Mouse (Mus musculus) brain, embryonic 14.5 days (tissue): ENCODE results near the gene Trim34b. TPM values are rescaled to one million over a fixed set of nuclear protein-coding genes. Genes with fewer than 3 reads are reported as not detected.
A peak's percentile ranks its signal among the peaks of the same experiment; 100 is the strongest.

Experiments used
- DNase-seq: peaks from one replicate; pipeline ENCODE4 v3.0.0-alpha.2; 2011; ENCODE audit warnings: low read depth
- CTCF ChIP-seq: fragments of 200-500 bp; IDR thresholded peaks from 2 replicates; pipeline ENCODE4 v1.5.1; 2012; ENCODE audit warnings: inconsistent platforms, mild to moderate bottlenecking, moderate library complexity, borderline replicate concordance; ENCODE audit not compliant: insufficient read depth, insufficient read length; ENCODE audit errors: extremely low read depth
- POLR2A ChIP-seq: fragments of 200-500 bp; IDR thresholded peaks from 2 replicates; pipeline ENCODE4 v1.6.1; 2012; ENCODE audit warnings: mild to moderate bottlenecking, inconsistent platforms, borderline replicate concordance; ENCODE audit not compliant: poor library complexity, insufficient read depth, insufficient read length, severe bottlenecking; ENCODE audit errors: extremely low read depth
- polyA plus RNA-seq: library from polyadenylated mRNA; depleted of rRNA; stranded (reverse); fragments of >200 nt; gene quantifications from 2 replicates; pipeline ENCODE4 v1.2.3, GENCODE M21; 2012; rRNA removed

Gene Trim34b
- polyA plus RNA-seq, 1 experiment, result not detected

- DNase-seq, result no peak
- TF ChIP-seq POLR2A, result no peak
- TF ChIP-seq CTCF, result no peak
These were observed 37.1 kb downstream of the Trim34b start for GRCm38 (mm10) chr7:104366339-104366738.

- peak; percentile 0 for DNase-seq
- TF ChIP-seq POLR2A (no peak), CTCF (no peak)
These were observed 40.6 kb downstream of the Trim34b start, which contains the start of gene Trim30b for GRCm38 (mm10) chr7:104369736-104370414. TSS of gene Trim30b (minus strand) at chr7:104369884.

Other genes with a start within 250 kb of the Trim34b start
- gene Olfr645, start 244.0 kb upstream of the Trim34b start, polyA plus RNA-seq, result not detected in 2 replicates
- not detected in 2 replicates for gene Olfr646, start 224.6 kb upstream of the Trim34b start, polyA plus RNA-seq
- gene Ubqln5, start 199.6 kb upstream of the Trim34b start, polyA plus RNA-seq, result not detected in 2 replicates
- gene Olfr643, start 192.1 kb upstream of the Trim34b start, polyA plus RNA-seq, result not detected in 2 replicates
- not detected in 2 replicates for gene Ubqln3, start 186.2 kb upstream of the Trim34b start, polyA plus RNA-seq
- not detected in 2 replicates for gene Ubqlnl, start 178.9 kb upstream of the Trim34b start, polyA plus RNA-seq
- not detected in 2 replicates for gene Olfm5, start 164.6 kb upstream of the Trim34b start, polyA plus RNA-seq
- gene Olfr648, start 146.1 kb upstream of the Trim34b start, polyA plus RNA-seq, result 0.08 and 0.10 TPM in 2 replicates
- gene Olfr649, start 133.5 kb upstream of the Trim34b start, polyA plus RNA-seq, result not detected in 2 replicates
- gene Trim6, start 110.7 kb upstream of the Trim34b start, polyA plus RNA-seq, result 0.29 and 0.47 TPM in 2 replicates
- gene Trim34a, start 85.0 kb upstream of the Trim34b start, polyA plus RNA-seq, result 1.3 and 1.4 TPM in 2 replicates
- gene Trim5, start 41.4 kb upstream of the Trim34b start, polyA plus RNA-seq, result 0.09 and 0.15 TPM in 2 replicates
- 1.4 and 2.0 TPM in 2 replicates for gene Trim12a, start 14.0 kb upstream of the Trim34b start, polyA plus RNA-seq
- gene Trim12c, start 23.9 kb downstream of the Trim34b start, polyA plus RNA-seq, result 1.1 and 1.8 TPM in 2 replicates
- 0.03 and 0.06 TPM in 2 replicates for gene Trim30b, start 40.4 kb downstream of the Trim34b start, polyA plus RNA-seq
- not detected in 2 replicates for gene Trim30c, start 71.4 kb downstream of the Trim34b start, polyA plus RNA-seq
- gene Trim30a, start 135.7 kb downstream of the Trim34b start, polyA plus RNA-seq, result 0.64 and 0.79 TPM in 2 replicates
- 0.21 and 0.33 TPM in 2 replicates for gene Trim30d, start 178.4 kb downstream of the Trim34b start, polyA plus RNA-seq
- not detected in 2 replicates for gene Olfr651, start 220.7 kb downstream of the Trim34b start, polyA plus RNA-seq
- not detected in 2 replicates for gene Olfr652, start 231.4 kb downstream of the Trim34b start, polyA plus RNA-seq
- not detected in 2 replicates for gene Olfr653, start 247.8 kb downstream of the Trim34b start, polyA plus RNA-seq